Mouse (Mus musculus) lung, adult 18-20 months (tissue): Measurements from ENCODE around the gene Prps2.
A peak's percentile ranks its signal among the peaks of the same experiment; 100 is the strongest.
"Not testable (repeated sequence)": the region's sequence is repeated elsewhere in the genome, so short reads cannot be mapped to it uniquely, and the experiment has no call there.

ENCODE experiments used
- DNase-seq, 2 experiments: peaks; one replicate each; pipeline ENCODE4 v3.0.0; 2022; ENCODE audit warnings: mixed read lengths in 2 of 2

The Prps2 gene

GRCm38 (mm10) chrX:167382047-167382853, at the start of gene Prps2:
Gene Prps2 (minus strand): TSS chrX:167382749.
- DNase-seq: peak; percentile 40 to 46

GRCm38 (mm10) chrX:167417654-167418053, 35.1 kb upstream of the Prps2 start:
- no peak for DNase-seq

- DNase-seq: no peak
Observed at GRCm38 (mm10) chrX:167394940-167395339, 12.4 kb upstream of the Prps2 start.

GRCm38 (mm10) chrX:167386647-167387046, 4.1 kb upstream of the Prps2 start:
- peak; percentile 27 to 33 for DNase-seq

GRCm38 (mm10) chrX:167382854-167383186, 271 bp upstream of the Prps2 start:
- DNase-seq: peak in 1 of 2 experiments; percentile 24

- DNase-seq: peak; percentile 2 to 3
Observed at GRCm38 (mm10) chrX:167381583-167382046, 934 bp downstream of the Prps2 start.

GRCm38 (mm10) chrX:167380073-167380472, 2.5 kb downstream of the Prps2 start:
- no peak for DNase-seq

- not testable (repeated sequence) for DNase-seq
Observed at GRCm38 (mm10) chrX:167361231-167361630, 21.3 kb downstream of the Prps2 start.

- no peak for DNase-seq
Observed at GRCm38 (mm10) chrX:167359704-167360103, 22.8 kb downstream of the Prps2 start.

- peak in 1 of 2 experiments; percentile 7 for DNase-seq
Observed at GRCm38 (mm10) chrX:167357415-167357814, 25.1 kb downstream of the Prps2 start.

- no peak for DNase-seq
Observed at GRCm38 (mm10) chrX:167355965-167356364, 26.6 kb downstream of the Prps2 start.

GRCm38 (mm10) chrX:167353617-167354016, 28.9 kb downstream of the Prps2 start:
- DNase-seq: no peak

- DNase-seq: no peak
Observed at GRCm38 (mm10) chrX:167346440-167346839, 36.1 kb downstream of the Prps2 start.

GRCm38 (mm10) chrX:167344356-167344755, 38.2 kb downstream of the Prps2 start:
- DNase-seq: peak; percentile 21 to 29

GRCm38 (mm10) chrX:167341811-167342210, 40.7 kb downstream of the Prps2 start:
- no peak for DNase-seq

GRCm38 (mm10) chrX:167340190-167340589, 42.4 kb downstream of the Prps2 start:
- DNase-seq: no peak

GRCm38 (mm10) chrX:167337990-167338389, 44.6 kb downstream of the Prps2 start:
- DNase-seq: no peak

GRCm38 (mm10) chrX:167334571-167334970, 48.0 kb downstream of the Prps2 start:
- DNase-seq: no peak

- no peak for DNase-seq
Observed at GRCm38 (mm10) chrX:167332607-167333006, 49.9 kb downstream of the Prps2 start.

GRCm38 (mm10) chrX:167330993-167331392, 51.6 kb downstream of the Prps2 start:
- DNase-seq: no peak

- peak in 1 of 2 experiments; percentile 7 for DNase-seq
Observed at GRCm38 (mm10) chrX:167330399-167330798, 52.1 kb downstream of the Prps2 start, which contains the start of gene Tlr7. Gene Tlr7 (minus strand): TSS chrX:167330558.

- no peak for DNase-seq
Observed at GRCm38 (mm10) chrX:167329620-167330019, 52.9 kb downstream of the Prps2 start.

- DNase-seq: no peak
Observed at GRCm38 (mm10) chrX:167329098-167329497, 53.5 kb downstream of the Prps2 start.

- no peak for DNase-seq
Observed at GRCm38 (mm10) chrX:167328519-167328918, 54.0 kb downstream of the Prps2 start.

- no peak for DNase-seq
Observed at GRCm38 (mm10) chrX:167323742-167324141, 58.8 kb downstream of the Prps2 start.
